Mouse (Mus musculus): ENCODE measurements around the gene H2al1a.
A peak's percentile ranks its signal among the peaks of the same experiment; 100 is the strongest.
"Not testable (repeated sequence)": the region's sequence is repeated elsewhere in the genome, so short reads cannot be mapped to it uniquely, and the experiment has no call there.

H2al1a gene

GRCm38 (mm10) chrX:11298957-11299356 lies at the start of gene H2al1a:
Gene H2al1a, plus strand, starts transcription at chrX:11299257.
- DNase-seq: not testable (repeated sequence)

GRCm38 (mm10) chrX:11250155-11250554 lies 48.9 kb upstream of the H2al1a start:
- no peak for DNase-seq

- DNase-seq: no peak
Measured at GRCm38 (mm10) chrX:11254062-11254461, 45.0 kb upstream of the H2al1a start.

GRCm38 (mm10) chrX:11254521-11255207 lies 44.4 kb upstream of the H2al1a start:
- DNase-seq: no peak

GRCm38 (mm10) chrX:11255564-11256360 lies 43.3 kb upstream of the H2al1a start:
- no peak for DNase-seq

GRCm38 (mm10) chrX:11264918-11265317 lies 34.1 kb upstream of the H2al1a start:
- DNase-seq: no peak

- DNase-seq: no peak
Measured at GRCm38 (mm10) chrX:11267791-11268190, 31.3 kb upstream of the H2al1a start.

GRCm38 (mm10) chrX:11269074-11269473 lies 30.0 kb upstream of the H2al1a start:
- DNase-seq: peak in 1 of 2 experiments; percentile 5

- DNase-seq: no peak
Measured at GRCm38 (mm10) chrX:11273190-11273589, 25.9 kb upstream of the H2al1a start.

- no peak for DNase-seq
Measured at GRCm38 (mm10) chrX:11277083-11277482, 22.0 kb upstream of the H2al1a start.

- no peak for DNase-seq
Measured at GRCm38 (mm10) chrX:11280741-11281140, 18.3 kb upstream of the H2al1a start.

- no peak for DNase-seq
Measured at GRCm38 (mm10) chrX:11288306-11288882, 10.7 kb upstream of the H2al1a start.

- no peak for DNase-seq
Measured at GRCm38 (mm10) chrX:11289244-11289643, 9.8 kb upstream of the H2al1a start.

- not testable (repeated sequence) for DNase-seq
Measured at GRCm38 (mm10) chrX:11302132-11302531, 3.1 kb downstream of the H2al1a start, which contains the start of gene H2al1b. Gene H2al1b, plus strand, starts transcription at chrX:11302432.

- DNase-seq: not testable (repeated sequence)
Measured at GRCm38 (mm10) chrX:11305355-11305754, 6.3 kb downstream of the H2al1a start, which contains the start of gene H2al1c. Gene H2al1c, plus strand, starts transcription at chrX:11305655.

GRCm38 (mm10) chrX:11308524-11308923 lies 9.5 kb downstream of the H2al1a start, which contains the start of gene H2al1d:
Gene H2al1d, plus strand, starts transcription at chrX:11308824.
- DNase-seq: not testable (repeated sequence)

GRCm38 (mm10) chrX:11311634-11312033 lies 12.6 kb downstream of the H2al1a start, which contains the start of gene H2al1e:
Gene H2al1e, plus strand, starts transcription at chrX:11311934.
- DNase-seq: not testable (repeated sequence)

GRCm38 (mm10) chrX:11314858-11315257 lies 15.8 kb downstream of the H2al1a start, which contains the start of gene H2al1f:
Gene H2al1f, plus strand, starts transcription at chrX:11315158.
- DNase-seq: not testable (repeated sequence)

GRCm38 (mm10) chrX:11317956-11318355 lies 18.9 kb downstream of the H2al1a start, which contains the start of gene H2al1g:
Gene H2al1g, plus strand, starts transcription at chrX:11318256.
- DNase-seq: not testable (repeated sequence)

GRCm38 (mm10) chrX:11321192-11321591 lies 22.1 kb downstream of the H2al1a start, which contains the start of gene H2al1h:
Gene H2al1h, plus strand, starts transcription at chrX:11321492.
- not testable (repeated sequence) for DNase-seq

- not testable (repeated sequence) for DNase-seq
Measured at GRCm38 (mm10) chrX:11324359-11324758, 25.3 kb downstream of the H2al1a start, which contains the start of gene H2al1i. Gene H2al1i, plus strand, starts transcription at chrX:11324659.

- DNase-seq: not testable (repeated sequence)
Measured at GRCm38 (mm10) chrX:11327522-11327921, 28.5 kb downstream of the H2al1a start, which contains the start of gene H2al1j. Gene H2al1j, plus strand, starts transcription at chrX:11327822.

- DNase-seq: peak; percentile 9 to 10
Measured at GRCm38 (mm10) chrX:11345762-11346161, 46.7 kb downstream of the H2al1a start.
